Mouse (Mus musculus): ENCODE measurements at regions not wholly inside any gene's neighbourhood (a gene's known extent, or its start where the extent isn't known, plus 50 kb on each side); places are given as distances from the start of the nearest gene placed in this dataset.

DNA sequence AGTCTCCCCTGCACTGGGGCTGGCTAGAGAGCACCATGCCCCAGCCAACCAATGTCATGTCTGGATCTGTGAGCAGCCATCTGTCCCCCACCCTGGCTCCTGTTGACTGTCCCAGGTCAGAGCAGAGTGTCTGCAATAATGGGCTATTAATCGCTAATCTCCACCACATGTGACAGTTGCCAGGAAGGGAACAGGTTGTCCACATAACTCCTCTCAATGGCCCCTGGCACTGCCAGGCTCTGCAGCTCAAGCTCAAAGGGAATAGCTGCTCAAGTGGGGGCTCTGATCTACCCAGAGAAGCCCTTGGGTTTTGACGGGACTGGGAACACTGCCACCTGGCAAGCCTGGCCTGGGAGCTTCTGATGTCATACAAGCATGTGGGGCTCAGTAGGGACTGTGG is 231.4 kb downstream of the Cryba4 start:
- no peak for TF ChIP-seq CTCF (IDR thresholded peaks at IDR 0.05; ENCODE audit: low read depth, low read length)
- TF ChIP-seq POLR2A (IDR thresholded peaks at IDR 0.05; ENCODE audit: insufficient read depth, low read length): no peak
- TF ChIP-seq EP300 (IDR thresholded peaks at IDR 0.05; ENCODE audit: insufficient read depth, low read depth, low read length): no peak
